Mouse (Mus musculus): ENCODE results near the gene 4632433K11Rik. TPM values are rescaled to one million over a fixed set of nuclear protein-coding genes. Genes with fewer than 3 reads are reported as not detected.
"Not testable (repeated sequence)": the region's sequence is repeated elsewhere in the genome, so short reads cannot be mapped to it uniquely, and the experiment has no call there.

4632433K11Rik gene
- polyA plus RNA-seq (2012; ENCODE audit: insufficient read depth, low replicate concordance) = not detected in 2 replicates

DNA sequence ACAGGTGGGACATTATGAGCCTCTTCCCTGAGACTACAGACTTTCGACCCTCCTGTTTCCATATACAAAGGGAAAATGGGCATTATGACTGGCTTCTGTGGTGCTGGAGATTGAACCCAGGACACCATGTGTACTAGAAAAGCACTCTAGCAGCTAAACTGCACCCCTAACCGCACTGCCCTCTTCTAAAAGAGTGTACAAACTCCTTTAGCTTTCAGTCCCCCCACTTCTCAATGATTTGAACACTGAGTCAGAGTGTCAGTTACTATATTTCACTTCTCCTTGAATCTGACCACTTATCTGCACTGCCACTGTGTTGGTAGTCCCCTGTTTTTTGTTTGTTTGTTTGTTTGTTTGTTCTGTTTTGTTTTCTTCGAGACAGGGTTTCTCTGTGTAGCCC lies at the start of gene 4632433K11Rik:
4632433K11Rik (plus strand) TSS at position 301 of the 400 bp plus-strand sequence.
- Histone ChIP-seq H3K9me3 (peaks cover 31% of the 10 kb centered on the region), H3K27me3 (replicated peaks) (no peaks in the 10 kb centered on the region), H3K36me3 (replicated peaks; ENCODE audit: low read length) (peaks cover 78% of the 10 kb centered on the region), H3K4me1 (peaks cover 18% of the 10 kb centered on the region), H3K4me3 (replicated peaks) (no peak within 1 kb of the TSS)
- TF ChIP-seq FLI1 (IDR thresholded peaks at IDR 0.05; ENCODE audit: low read length) = no peak
- no peak for TF ChIP-seq GATA1 (IDR thresholded peaks at IDR 0.05; ENCODE audit: borderline replicate concordance, low read length)

DNA sequence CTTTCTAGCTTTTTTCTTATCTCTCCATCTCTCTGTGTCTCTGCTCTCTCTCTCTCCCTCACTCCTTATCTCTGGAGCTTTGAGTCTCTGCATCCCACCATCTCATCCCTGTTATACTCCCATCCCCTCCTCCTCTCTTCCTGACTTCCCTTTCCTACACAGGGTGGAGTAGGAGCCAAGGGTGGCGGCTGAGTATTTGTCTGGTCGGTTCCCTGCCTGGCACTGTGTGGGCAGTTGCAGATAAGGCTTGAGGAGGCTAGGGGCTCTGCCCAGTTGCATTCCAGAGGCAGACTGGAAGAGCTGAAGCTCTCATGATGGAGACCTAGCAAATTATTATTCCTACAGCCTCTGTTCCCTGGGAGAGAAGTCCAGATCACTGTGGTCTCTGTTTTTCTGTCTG lies 45.7 kb upstream of the 4632433K11Rik start:
- TF ChIP-seq GATA1 (IDR thresholded peaks at IDR 0.05; ENCODE audit: borderline replicate concordance, low read length) (no peak), FLI1 (IDR thresholded peaks at IDR 0.05; ENCODE audit: low read length) (no peak)
- peaks cover 11% of the 10 kb centered on the region for H3K36me3 ChIP-seq (replicated peaks; ENCODE audit: low read length)

GRCm38 (mm10) chr7:4993347-4993998 lies 40.4 kb upstream of the 4632433K11Rik start:
- Histone ChIP-seq H3K9me3 (peaks cover 49% of the 10 kb centered on the region), H3K27me3 (replicated peaks) (peaks cover 5% of the 10 kb centered on the region), H3K4me1 (peaks cover 22% of the 10 kb centered on the region), H3K4me3 (replicated peaks) (peak overlapping the region; percentile 4), H3K36me3 (replicated peaks; ENCODE audit: low read length) (peaks cover 26% of the 10 kb centered on the region)
- TF ChIP-seq GATA1 (IDR thresholded peaks at IDR 0.05; ENCODE audit: borderline replicate concordance, low read length) (no peak), FLI1 (IDR thresholded peaks at IDR 0.05; ENCODE audit: low read length) (no peak)

More for the DNA sequence above, 45.7 kb upstream of the 4632433K11Rik start:
- no peak overlapping the region for H3K4me3 ChIP-seq (replicated peaks)
- H3K4me1 ChIP-seq = peaks cover 7% of the 10 kb centered on the region; the same call in 1 of the 2 replicates
- peaks cover 33% of the 10 kb centered on the region for H3K9me3 ChIP-seq
- H3K27me3 ChIP-seq (replicated peaks) = peaks cover 28% of the 10 kb centered on the region

- peaks cover 49% of the 10 kb centered on the region for H3K9me3 ChIP-seq
- peaks cover 22% of the 10 kb centered on the region for H3K4me1 ChIP-seq
- H3K36me3 ChIP-seq (replicated peaks; ENCODE audit: low read length) = peaks cover 26% of the 10 kb centered on the region
- peak overlapping the region; percentile 33 for H3K4me3 ChIP-seq (replicated peaks)
- peaks cover 5% of the 10 kb centered on the region for H3K27me3 ChIP-seq (replicated peaks)
- TF ChIP-seq FLI1 (IDR thresholded peaks at IDR 0.05; ENCODE audit: low read length) (no peak), GATA1 (IDR thresholded peaks at IDR 0.05; ENCODE audit: borderline replicate concordance, low read length) (no peak)
These were observed 39.7 kb upstream of the 4632433K11Rik start for GRCm38 (mm10) chr7:4993999-4994788.

DNA sequence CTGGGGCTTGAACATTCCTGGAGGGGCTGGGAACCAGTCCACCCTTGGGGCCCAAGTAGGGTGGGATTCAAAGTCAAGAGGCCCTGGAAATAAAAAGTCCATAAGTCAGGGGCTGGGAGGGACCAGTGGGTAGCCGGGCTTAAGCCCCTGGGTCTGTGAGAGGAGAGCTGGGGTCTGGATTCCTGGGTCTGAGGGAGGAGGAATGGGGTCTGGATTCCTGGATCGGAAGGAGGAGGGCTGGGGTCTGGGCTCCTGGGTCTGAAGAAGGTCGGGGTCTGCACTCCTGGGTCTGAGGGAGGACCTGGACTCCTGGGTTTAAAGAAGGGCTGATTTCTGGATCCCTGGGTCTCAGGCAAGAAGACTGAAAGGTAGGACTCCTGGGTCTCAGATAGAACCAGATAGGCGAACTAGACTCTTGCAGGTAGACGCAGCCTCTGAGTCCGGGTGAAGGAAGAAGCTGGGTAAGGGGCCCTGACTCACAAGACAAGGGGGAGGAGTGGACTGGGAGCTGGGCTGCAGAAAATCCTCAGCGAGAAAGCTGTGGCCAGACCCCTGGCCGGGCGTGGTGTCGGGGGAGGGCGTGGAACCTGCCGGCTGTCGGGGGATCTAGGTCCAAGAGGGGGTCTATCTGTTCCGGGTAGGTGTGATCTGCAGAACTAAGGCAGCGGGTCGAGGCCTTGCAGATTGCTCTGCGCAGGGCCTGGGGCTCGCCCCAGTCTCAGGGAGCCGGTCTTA lies 38.5 kb upstream of the 4632433K11Rik start:
- TF ChIP-seq GATA1 (IDR thresholded peaks at IDR 0.05; ENCODE audit: borderline replicate concordance, low read length) (no peak), FLI1 (IDR thresholded peaks at IDR 0.05; ENCODE audit: low read length) (no peak)

GRCm38 (mm10) chr7:4996003-4996895 lies 37.7 kb upstream of the 4632433K11Rik start, which contains the start of gene Zfp579:
Zfp579 (minus strand) TSS chr7:4996158.
- TF ChIP-seq GATA1 (IDR thresholded peaks at IDR 0.05; ENCODE audit: borderline replicate concordance, low read length) = no peak
- no peak for TF ChIP-seq FLI1 (IDR thresholded peaks at IDR 0.05; ENCODE audit: low read length)
- Histone ChIP-seq H3K4me3 (replicated peaks) (peak within 1 kb of the TSS; percentile 93), H3K9me3 (peaks cover 35% of the 10 kb centered on the region), H3K27me3 (replicated peaks) (peaks cover 5% of the 10 kb centered on the region), H3K36me3 (replicated peaks; ENCODE audit: low read length) (peaks cover 26% of the 10 kb centered on the region), H3K4me1 (peaks cover 22% of the 10 kb centered on the region)

More for the DNA sequence above, 38.5 kb upstream of the 4632433K11Rik start:
- Histone ChIP-seq H3K9me3 (peaks cover 44% of the 10 kb centered on the region), H3K36me3 (replicated peaks; ENCODE audit: low read length) (peaks cover 26% of the 10 kb centered on the region), H3K4me3 (replicated peaks) (peak overlapping the region; percentile 93), H3K27me3 (replicated peaks) (peaks cover 5% of the 10 kb centered on the region), H3K4me1 (peaks cover 22% of the 10 kb centered on the region)

GRCm38 (mm10) chr7:4996934-4997333 lies 37.0 kb upstream of the 4632433K11Rik start:
- peak overlapping the region; percentile 93 for H3K4me3 ChIP-seq (replicated peaks)
- peaks cover 30% of the 10 kb centered on the region for H3K9me3 ChIP-seq
- peaks cover 5% of the 10 kb centered on the region for H3K27me3 ChIP-seq (replicated peaks)
- H3K36me3 ChIP-seq (replicated peaks; ENCODE audit: low read length) = peaks cover 26% of the 10 kb centered on the region
- TF ChIP-seq FLI1 (IDR thresholded peaks at IDR 0.05; ENCODE audit: low read length) (no peak), GATA1 (IDR thresholded peaks at IDR 0.05; ENCODE audit: borderline replicate concordance, low read length) (no peak)
- H3K4me1 ChIP-seq = peaks cover 22% of the 10 kb centered on the region

GRCm38 (mm10) chr7:4999876-5000275 lies 34.0 kb upstream of the 4632433K11Rik start:
- no peaks in the 10 kb centered on the region for H3K36me3 ChIP-seq (replicated peaks; ENCODE audit: low read length)
- H3K9me3 ChIP-seq = peaks cover 24% of the 10 kb centered on the region
- H3K27me3 ChIP-seq (replicated peaks) = no peaks in the 10 kb centered on the region
- TF ChIP-seq GATA1 (IDR thresholded peaks at IDR 0.05; ENCODE audit: borderline replicate concordance, low read length) = no peak
- TF ChIP-seq FLI1 (IDR thresholded peaks at IDR 0.05; ENCODE audit: low read length) = no peak
- H3K4me3 ChIP-seq (replicated peaks) = no peak overlapping the region
- peaks cover 20% of the 10 kb centered on the region for H3K4me1 ChIP-seq

DNA sequence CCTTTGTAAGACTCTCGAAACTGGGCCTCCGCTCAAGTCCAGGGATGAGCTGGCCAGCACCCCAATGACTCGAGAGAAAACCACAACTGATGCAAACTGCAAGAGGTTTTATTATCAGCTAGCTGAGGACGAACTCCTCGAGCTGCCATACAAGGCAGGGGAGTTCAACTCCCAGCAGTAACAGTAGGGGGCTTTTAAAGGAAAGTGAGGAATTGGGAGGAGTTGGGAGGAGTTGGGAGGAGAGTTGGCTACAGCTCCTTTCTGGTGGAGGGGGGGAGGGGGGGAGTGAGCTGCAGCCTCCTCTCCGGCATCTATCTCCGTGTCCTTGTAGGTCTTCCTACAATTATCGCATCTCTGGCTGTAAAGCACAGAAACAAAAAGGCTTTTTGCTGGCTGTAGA lies 31.0 kb upstream of the 4632433K11Rik start:
- Histone ChIP-seq H3K9me3 (peaks cover 23% of the 10 kb centered on the region), H3K36me3 (replicated peaks; ENCODE audit: low read length) (peaks cover 19% of the 10 kb centered on the region)
- H3K27me3 ChIP-seq (replicated peaks); H3K4me3 ChIP-seq (replicated peaks); H3K4me1 ChIP-seq: not testable (repeated sequence)
